Mouse (Mus musculus) bone marrow macrophage, adult 2 months (primary cell): Measurements from ENCODE around the gene Gm20388.

Experiments used
- CTCF ChIP-seq: IDR thresholded peaks from 2 replicates; pipeline ENCODE4 v1.5.1; 2012; ENCODE audit warnings: low read depth, mild to moderate bottlenecking, low read length, moderate library complexity
- POLR2A ChIP-seq: IDR thresholded peaks from 2 replicates; pipeline ENCODE4 v1.6.1; 2012; ENCODE audit warnings: mild to moderate bottlenecking, low read depth, low read length, borderline replicate concordance

GRCm38 (mm10) chr8:123953686-123954085 lies 4043.0 kb downstream of the Gm20388 start:
- TF ChIP-seq CTCF (no peak), POLR2A (no peak)
